Mouse (Mus musculus) limb, embryonic 14.5 days (tissue): Measurements from ENCODE around the gene Clec16a. TPM values are rescaled to one million over a fixed set of nuclear protein-coding genes. Genes with fewer than 3 reads are reported as not detected.

ENCODE experiments used
- ATAC-seq: fragments of 200-750 bp; cut with Nextera tagmentation; 2 replicates; pipeline ENCODE4 v1.8.0; 2017; ENCODE audit warnings: low read depth, moderate number of reproducible peaks, moderate TSS enrichment; ENCODE audit not compliant: low FRiP score
- DNase-seq: peaks from one replicate; pipeline ENCODE4 v3.0.0-alpha.2; 2015; ENCODE audit warnings: low spot score
- H3K27ac ChIP-seq: fragments of 300-500 bp; sonication (generic); replicated peaks from 2 replicates; pipeline ENCODE4 v1.5.1; 2014; ENCODE audit warnings: low read depth, mild to moderate bottlenecking, low read length, moderate library complexity, mixed read lengths
- H3K27me3 ChIP-seq: fragments of 300-500 bp; sonication (generic); 2 replicates; pipeline ENCODE4 v1.6.1; 2014; ENCODE audit warnings: low read length, mixed read lengths; ENCODE audit not compliant: control insufficient read depth, insufficient read depth
- H3K36me3 ChIP-seq: fragments of 300-500 bp; sonication (generic); 2 replicates; pipeline ENCODE4 v1.6.1; 2014; ENCODE audit warnings: mild to moderate bottlenecking, low read length, moderate library complexity, mixed read lengths; ENCODE audit not compliant: control insufficient read depth, insufficient read depth
- H3K4me1 ChIP-seq: fragments of 300-500 bp; sonication (generic); 2 replicates; pipeline ENCODE4 v1.6.1; 2014; ENCODE audit warnings: antibody characterized with exemption, low read length, mixed read lengths; ENCODE audit not compliant: control insufficient read depth, insufficient read depth
- H3K4me2 ChIP-seq: fragments of 300-500 bp; sonication (generic); replicated peaks from 2 replicates; pipeline ENCODE4 v1.6.1; 2014; ENCODE audit warnings: low read depth, mild to moderate bottlenecking, low read length, moderate library complexity; ENCODE audit not compliant: severe bottlenecking
- H3K4me3 ChIP-seq: fragments of 300-500 bp; sonication (generic); replicated peaks from 2 replicates; pipeline ENCODE4 v1.5.1; 2014; ENCODE audit warnings: low read length
- H3K9ac ChIP-seq: fragments of 300-500 bp; sonication (generic); 2 replicates; pipeline ENCODE4 v1.6.1; 2014; ENCODE audit warnings: mild to moderate bottlenecking, low read depth, low read length, moderate library complexity; ENCODE audit not compliant: severe bottlenecking
- H3K9me3 ChIP-seq: fragments of 300-500 bp; sonication (generic); 2 replicates; pipeline ENCODE4 v1.6.1; 2016; ENCODE audit warnings: low read length; ENCODE audit not compliant: control insufficient read depth
- POLR2A ChIP-seq: fragments of 200-500 bp; IDR thresholded peaks from 2 replicates; pipeline ENCODE4 v1.8.0; 2012; ENCODE audit warnings: inconsistent platforms, mild to moderate bottlenecking, moderate library complexity, borderline replicate concordance; ENCODE audit not compliant: insufficient read depth, insufficient read length; ENCODE audit errors: extremely low read depth
- WGBS: fragments of 180-500 bp; shearing (Covaris S2); extraction: QIAGEN DNeasy Blood & Tissue Kit; methylation state at CpG from one replicate; pipeline ENCODE4 v1.1.7; 2014; 5-methylcytosine and 5-hydroxymethylcytosine counted together
- polyA plus RNA-seq, 2 experiments: library from polyadenylated mRNA; depleted of rRNA in 1 of 2; stranded (reverse) in 1 of 2; unstranded in 1 of 2; fragments of >200 nt; fragmentation: Nextera tagmentation in 1 of 2; extraction: Ambion mirVana in 1 of 2; gene quantifications; 2 replicates each; pipeline versions ENCODE4 v1.2.1 to v1.2.3; 2012 to 2014

Clec16a gene
- polyA plus RNA-seq, 2 experiments: 12.5 to 29.9 TPM

DNA sequence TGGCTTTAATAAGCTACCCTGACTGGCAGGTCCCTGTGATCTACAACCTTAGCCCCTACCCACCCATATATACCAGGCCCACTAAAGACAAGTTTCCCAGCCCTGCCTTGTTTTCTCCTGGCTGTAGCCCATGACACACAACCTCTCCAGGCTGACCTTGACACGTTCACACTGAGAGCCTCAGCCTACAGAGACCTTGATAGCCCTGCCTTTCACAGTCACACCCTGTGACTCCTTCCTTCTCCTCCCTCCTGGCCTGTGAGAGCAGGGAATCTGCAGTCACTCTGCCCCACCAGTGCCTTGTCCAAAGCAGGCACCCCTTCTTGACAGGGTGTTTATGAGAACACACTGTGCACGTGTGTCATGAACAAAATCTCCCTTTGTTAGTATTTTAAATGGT is 128.9 kb downstream of the Clec16a start:
- no peak overlapping the region for H3K9ac ChIP-seq
- H3K4me3 ChIP-seq: no peak overlapping the region
- WGBS: 35% methylated on average over 2 of the region's 2 CpGs
- no peak overlapping the region for H3K4me2 ChIP-seq
- ATAC-seq: no peak
- H3K27me3 ChIP-seq: no peaks in the 10 kb centered on the region
- no peak for TF ChIP-seq POLR2A
- no peaks in the 10 kb centered on the region for H3K36me3 ChIP-seq
- H3K4me1 ChIP-seq: no peaks in the 10 kb centered on the region
- no peak for DNase-seq
- H3K9me3 ChIP-seq: no peaks in the 10 kb centered on the region
- no peak overlapping the region for H3K27ac ChIP-seq

DNA sequence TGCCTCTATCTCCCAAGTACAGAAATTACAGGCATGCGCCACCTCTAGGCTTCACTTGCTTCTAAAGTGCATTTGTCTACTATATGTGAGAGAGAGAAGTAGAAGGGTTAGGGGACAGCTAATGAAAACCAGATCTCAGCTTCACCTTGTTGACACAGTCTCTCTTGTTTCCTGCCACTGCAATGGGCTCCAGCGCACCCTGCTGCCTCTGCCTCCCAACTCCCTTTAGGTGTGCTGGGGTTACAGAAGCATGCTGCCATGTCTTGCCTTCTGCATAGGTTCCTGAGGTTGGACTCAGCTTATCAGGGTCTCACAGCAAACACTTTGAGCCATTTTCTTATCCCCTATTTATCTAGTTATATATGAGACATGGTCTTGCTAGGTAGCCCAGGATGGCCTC is 129.8 kb downstream of the Clec16a start:
- DNase-seq (no peak), ATAC-seq (no peak)
- Histone ChIP-seq H3K36me3 (no peaks in the 10 kb centered on the region), H3K4me1 (no peaks in the 10 kb centered on the region), H3K9me3 (no peaks in the 10 kb centered on the region), H3K4me3 (no peak overlapping the region), H3K27me3 (no peaks in the 10 kb centered on the region), H3K4me2 (no peak overlapping the region), H3K9ac (no peak overlapping the region), H3K27ac (no peak overlapping the region)
- WGBS: 61% methylated on average over 2 of the region's 2 CpGs
- no peak for TF ChIP-seq POLR2A

DNA sequence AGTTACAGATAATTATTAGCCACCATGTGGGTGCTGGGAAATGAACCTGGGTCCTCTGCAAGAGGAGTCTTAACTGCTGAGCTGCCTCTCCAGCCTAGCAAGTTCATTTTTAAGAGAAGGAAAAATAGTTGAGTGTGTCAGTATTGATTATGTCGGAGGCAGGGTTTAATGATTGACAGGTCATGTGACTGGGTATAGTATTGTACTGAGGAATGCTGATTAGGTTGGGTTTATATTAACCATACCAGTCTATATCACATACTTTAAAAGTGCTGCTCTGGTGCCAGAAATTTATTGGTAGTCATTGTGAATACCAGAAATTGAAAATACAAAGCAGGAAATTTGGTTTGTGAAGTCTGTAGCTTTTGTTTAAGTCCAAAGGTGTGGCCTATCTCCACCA is 130.5 kb downstream of the Clec16a start:
- no peak overlapping the region for H3K4me2 ChIP-seq
- no peaks in the 10 kb centered on the region for H3K27me3 ChIP-seq
- H3K9ac ChIP-seq: no peak overlapping the region
- ATAC-seq (no peak), DNase-seq (no peak)
- H3K27ac ChIP-seq: no peak overlapping the region
- no peak overlapping the region for H3K4me3 ChIP-seq
- no peak for TF ChIP-seq POLR2A
- WGBS: 79% methylated on average over 1 of the region's 1 CpGs
- H3K4me1 ChIP-seq: no peaks in the 10 kb centered on the region
- no peaks in the 10 kb centered on the region for H3K36me3 ChIP-seq
- H3K9me3 ChIP-seq: no peaks in the 10 kb centered on the region

DNA sequence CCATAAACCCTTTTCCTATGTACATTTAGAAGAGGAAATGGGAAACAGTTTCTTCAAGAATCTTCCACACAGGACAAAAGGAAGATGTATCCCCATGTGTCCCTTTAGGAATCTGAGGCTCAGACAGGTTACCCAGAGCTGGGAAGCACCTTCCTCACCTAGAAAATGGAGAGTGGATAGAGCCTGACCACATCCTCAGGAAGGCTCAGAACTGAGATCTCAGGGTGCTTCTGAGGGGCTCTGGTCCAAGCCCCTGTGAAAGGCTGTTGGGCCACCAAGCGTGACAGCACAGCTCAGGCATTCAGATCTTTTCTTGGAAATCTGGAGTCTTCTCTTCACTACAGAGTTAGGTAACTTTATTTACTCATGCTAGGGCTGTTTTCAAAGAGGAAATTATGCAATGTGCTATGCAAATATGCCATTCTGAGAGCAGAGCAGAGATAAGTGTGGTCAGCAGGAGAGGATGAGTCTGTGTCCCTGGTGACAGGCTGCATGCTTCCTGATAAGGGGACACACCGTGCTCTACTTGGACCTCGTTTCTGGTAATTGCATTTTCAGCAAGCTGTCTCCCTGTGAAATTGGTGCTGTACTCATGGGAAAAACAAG is 131.4 kb downstream of the Clec16a start:
- H3K9me3 ChIP-seq: no peaks in the 10 kb centered on the region
- H3K27ac ChIP-seq: no peak overlapping the region
- H3K4me3 ChIP-seq: no peak overlapping the region
- DNase-seq (no peak), ATAC-seq (no peak)
- 71% methylated on average over 3 of the region's 3 CpGs for WGBS
- no peaks in the 10 kb centered on the region for H3K36me3 ChIP-seq
- no peaks in the 10 kb centered on the region for H3K27me3 ChIP-seq
- no peaks in the 10 kb centered on the region for H3K4me1 ChIP-seq
- no peak overlapping the region for H3K4me2 ChIP-seq
- no peak for TF ChIP-seq POLR2A
- no peak overlapping the region for H3K9ac ChIP-seq

DNA sequence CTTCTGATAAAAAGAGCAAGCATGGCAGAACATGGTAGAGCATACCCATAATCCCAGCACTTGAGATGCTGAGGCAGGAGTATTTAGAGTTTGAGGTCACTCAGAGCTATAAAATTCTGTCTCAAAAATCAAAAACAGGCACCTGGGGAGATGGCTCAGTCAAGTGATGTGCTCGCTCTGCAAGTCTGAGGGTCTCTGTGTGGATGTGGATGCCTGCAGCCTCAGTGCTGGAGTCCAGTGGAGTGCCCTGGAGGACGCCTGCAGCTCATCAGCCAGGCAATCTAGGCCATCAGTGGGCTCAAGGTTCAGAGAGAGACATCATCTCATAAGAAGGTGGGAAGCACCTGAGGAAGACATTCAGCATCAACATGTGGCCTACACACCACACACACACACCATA is 137.4 kb downstream of the Clec16a start:
- no peak for ATAC-seq
- 77% methylated on average over 2 of the region's 2 CpGs for WGBS
- no peaks in the 10 kb centered on the region for H3K9me3 ChIP-seq

More for the DNA sequence above, 137.4 kb downstream of the Clec16a start:
- no peak for TF ChIP-seq POLR2A
- H3K4me2 ChIP-seq: no peak overlapping the region
- H3K9ac ChIP-seq: no peak overlapping the region
- H3K27me3 ChIP-seq: no peaks in the 10 kb centered on the region
- no peaks in the 10 kb centered on the region for H3K36me3 ChIP-seq
- H3K4me3 ChIP-seq: no peak overlapping the region
- no peak for DNase-seq
- no peaks in the 10 kb centered on the region for H3K4me1 ChIP-seq
- no peak overlapping the region for H3K27ac ChIP-seq
